8 mouse cellular contexts compared by ENCODE assay signal in genomic region chr12:86855670-86856069, GRCm38 (mm10). TPM values are rescaled to one million over a fixed set of nuclear protein-coding genes. Genes with fewer than 3 reads are reported as not detected.
DNase-seq lines count a peak whose midpoint lies in the region; ATAC-seq lines count a peak whose summit lies in the region.

No protein-coding gene starts in this region.

- peak overlapping the region; percentile 10; the same call in 1 of the 2 replicates for H3K4me3 ChIP-seq in heart, embryonic 13.5 days
- no peak overlapping the region for H3K4me3 ChIP-seq in midbrain, embryonic 14.5 days (replicated peaks; ENCODE audit: low read depth, low read length)

- peak overlapping the region; percentile 72 for H3K27ac ChIP-seq in heart, embryonic 13.5 days (replicated peaks)
- peak overlapping the region; percentile 46 for H3K27ac ChIP-seq in midbrain, embryonic 14.5 days (replicated peaks; ENCODE audit: low read depth, low read length)

- H3K4me1 ChIP-seq in heart, embryonic 13.5 days = peaks cover 61% of the 10 kb centered on the region
- peaks cover 32% of the 10 kb centered on the region for H3K4me1 ChIP-seq in midbrain, embryonic 14.5 days (ENCODE audit: control insufficient read depth, insufficient read depth, low read length)

- DNase-seq in left cerebral cortex, postnatal 10 days (ENCODE audit: extremely low spot score in 1 of 2, low spot score in 2 of 2) = peak; percentile 57 to 87
- DNase-seq in left cerebral cortex, adult 11 months (ENCODE audit: low spot score) = no peak
- DNase-seq in embryo, embryonic 11.5 days (ENCODE audit: low read depth, low spot score) = peak; percentile 65
- DNase-seq in left cerebral cortex, postnatal 14 days (ENCODE audit: low spot score in 2 of 2) = peak; percentile 74 to 85
- peak; percentile 89 for DNase-seq in midbrain, embryonic 14.5 days
- DNase-seq in B cell, adult 2 months = no peak
- DNase-seq in spleen, postnatal 4 days (ENCODE audit: low spot score in 2 of 2) = no peak

- H3K4me2 ChIP-seq in heart, embryonic 13.5 days = peak overlapping the region; percentile 55
- H3K4me2 ChIP-seq in midbrain, embryonic 14.5 days (ENCODE audit: low read length) = peak overlapping the region; percentile 34

- no peaks in the 10 kb centered on the region for H3K36me3 ChIP-seq in heart, embryonic 13.5 days
- H3K36me3 ChIP-seq in midbrain, embryonic 14.5 days (ENCODE audit: control insufficient read depth, insufficient read depth, low read length) = no peaks in the 10 kb centered on the region

- H3K9me3 ChIP-seq in heart, embryonic 13.5 days = no peaks in the 10 kb centered on the region
- H3K9me3 ChIP-seq in midbrain, embryonic 14.5 days (ENCODE audit: control insufficient read depth, low read length) = no peaks in the 10 kb centered on the region

- ATAC-seq in heart, embryonic 13.5 days (ENCODE audit: extremely low read depth, insufficient number of reproducible peaks, low FRiP score, low TSS enrichment) = peak; percentile 64
- peak; percentile 51; the same call in 1 of the 2 replicates for ATAC-seq in midbrain, embryonic 14.5 days (ENCODE audit: low FRiP score, low TSS enrichment)

- no peaks in the 10 kb centered on the region for H3K27me3 ChIP-seq in heart, embryonic 13.5 days (replicated peaks)
- no peaks in the 10 kb centered on the region for H3K27me3 ChIP-seq in midbrain, embryonic 14.5 days (ENCODE audit: control insufficient read depth, insufficient read depth, low read length)

- intact Hi-C loops in left cerebral cortex, postnatal 10 days (cut with DNase I) = no loop called here
- intact Hi-C loops in left cerebral cortex, postnatal 14 days (cut with DNase I) = no loop called here

- WGBS in heart, embryonic 13.5 days = 4% methylated on average over 11 of the region's 11 CpGs
- 11% methylated on average over 11 of the region's 11 CpGs for WGBS in midbrain, embryonic 14.5 days

- peak overlapping the region; percentile 61; the same call in 1 of the 2 replicates for H3K9ac ChIP-seq in heart, embryonic 13.5 days
- no peak overlapping the region for H3K9ac ChIP-seq in midbrain, embryonic 14.5 days (replicated peaks; ENCODE audit: low read length)

RNA-seq across cellular contexts. Expression of gene Irf2bpl, which starts 28.9 kb away (rescaled TPM):
- 10 to 100 TPM; 86.4 to 89.5 TPM for total RNA-seq in left cerebral cortex, postnatal 10 days (2021)
- polyA plus RNA-seq in heart, embryonic 13.5 days (2015; fragmentation: Nextera tagmentation; extraction: Ambion mirVana) = 32.7 and 34.1 TPM in 2 replicates
- total RNA-seq in left cerebral cortex, postnatal 14 days (2021) = 10 to 100 TPM; 74.0 to 78.2 TPM
- 71.6 and 80.2 TPM in 2 replicates for polyA plus RNA-seq in midbrain, embryonic 14.5 days (2014; fragmentation: Nextera tagmentation; extraction: Ambion mirVana)

Comparison
In these comparisons a context has a peak if more than half of its experiments do, and no peak if none do; other contexts are left out.
1. DNase-seq: peak in left cerebral cortex, postnatal 10 days (2 of 2), embryo, embryonic 11.5 days (single experiment), left cerebral cortex, postnatal 14 days (2 of 2) and midbrain, embryonic 14.5 days (single experiment); none in left cerebral cortex, adult 11 months (single experiment), B cell, adult 2 months (0 of 2) and spleen, postnatal 4 days (0 of 2).